Mouse (Mus musculus) heart, postnatal 25 days (tissue): ENCODE measurements around the gene Tmem223. TPM values are rescaled to one million over a fixed set of nuclear protein-coding genes. Genes with fewer than 3 reads are reported as not detected.

Experiments used
- microRNA-seq: library from miRNA; unstranded; fragments of <30 nt; microRNA quantifications from one replicate; pipeline ENCODE4 v1.2.0, GENCODE M21; 2022
- total RNA-seq, 2 experiments: library from RNA; stranded (reverse); gene quantifications; 2 replicates each; pipeline ENCODE4 v1.2.3; 2021

Gene Tmem223
- total RNA-seq, 2 experiments from 2014 or later: 108 to 110 TPM

Small RNA genes lying within 50 kb of the gene (microRNA-seq; reads per million reads assigned to microRNA genes)
- gene Mir6992: not detected

Other genes starting within 250 kb of the Tmem223 start
- not detected for gene Slc22a8, start 179.7 kb upstream of the Tmem223 start, total RNA-seq
- not detected for gene Slc22a6, start 153.0 kb upstream of the Tmem223 start, total RNA-seq
- gene Chrm1, start 107.2 kb upstream of the Tmem223 start, total RNA-seq: not detected
- gene Slc3a2, start 47.6 kb upstream of the Tmem223 start, total RNA-seq: 10 to 100 TPM; 36.1 to 38.0 TPM
- gene Wdr74, start 35.2 kb upstream of the Tmem223 start, total RNA-seq: 10 to 100 TPM; 17.9 to 18.9 TPM
- gene 1700092M07Rik, start 30.3 kb upstream of the Tmem223 start, total RNA-seq: not detected
- gene Stx5a, start 29.6 kb upstream of the Tmem223 start, total RNA-seq: 10 to 100 TPM; 27.6 to 31.0 TPM
- gene Nxf1, start 13.9 kb upstream of the Tmem223 start, total RNA-seq: 10 to 100 TPM; 37.5 to 48.1 TPM
- 10 to 100 TPM; 14.8 to 16.4 TPM for gene Tmem179b, start 3.5 kb downstream of the Tmem223 start, total RNA-seq
- 1 to 10 TPM; 7.4 to 7.6 TPM for gene Taf6l, start 15.4 kb downstream of the Tmem223 start, total RNA-seq
- 10 to 100 TPM; 53.4 to 62.4 TPM for gene Polr2g, start 27.6 kb downstream of the Tmem223 start, total RNA-seq
- 1 to 10 TPM; 1.9 to 2.1 TPM for gene Zbtb3, start 31.6 kb downstream of the Tmem223 start, total RNA-seq
- gene Ttc9c, start 48.3 kb downstream of the Tmem223 start, total RNA-seq: 10 to 100 TPM; 12.5 to 15.8 TPM
- gene Hnrnpul2, start 49.0 kb downstream of the Tmem223 start, total RNA-seq: 10 to 100 TPM; 42.5 to 49.4 TPM
- gene AC129217.1, start 58.8 kb downstream of the Tmem223 start, total RNA-seq: not detected
- 10 to 100 TPM; 23.9 to 24.0 TPM for gene Bscl2, start 66.5 kb downstream of the Tmem223 start, total RNA-seq
- gene Gng3, start 68.2 kb downstream of the Tmem223 start, total RNA-seq: not detected
- gene Lrrn4cl, start 79.8 kb downstream of the Tmem223 start, total RNA-seq: 1 to 10 TPM; 3.3 to 4.9 TPM
- gene Ubxn1, start 100.5 kb downstream of the Tmem223 start, total RNA-seq: 100 to 1,000 TPM; 113 to 124 TPM
- 10 to 100 TPM; 59.3 to 60.1 TPM for gene Uqcc3, start 109.9 kb downstream of the Tmem223 start, total RNA-seq
- gene Lbhd1, start 112.7 kb downstream of the Tmem223 start, total RNA-seq: 1 to 10 TPM; 1.4 to 5.9 TPM
- gene Gm49403, start 112.9 kb downstream of the Tmem223 start, total RNA-seq: not detected
- 10 to 100 TPM; 17.6 to 19.8 TPM for gene 1810009A15Rik, start 117.9 kb downstream of the Tmem223 start, total RNA-seq
- 1 to 10 TPM in 1 of 2 experiments, under 1 TPM in 1; 0.68 to 2.0 TPM for gene Gm49416, start 117.9 kb downstream of the Tmem223 start, total RNA-seq
- gene Ints5, start 122.0 kb downstream of the Tmem223 start, total RNA-seq: 10 to 100 TPM; 11.2 to 11.8 TPM
- 10 to 100 TPM; 55.6 to 58.7 TPM for gene Ganab, start 127.1 kb downstream of the Tmem223 start, total RNA-seq
- 10 to 100 TPM; 35.9 to 36.7 TPM for gene B3gat3, start 149.4 kb downstream of the Tmem223 start, total RNA-seq
- 10 to 100 TPM; 22.0 to 23.6 TPM for gene Rom1, start 158.4 kb downstream of the Tmem223 start, total RNA-seq
- 1 to 10 TPM; 8.9 to 9.1 TPM for gene Eml3, start 158.6 kb downstream of the Tmem223 start, total RNA-seq
- gene Mta2, start 170.9 kb downstream of the Tmem223 start, total RNA-seq: 10 to 100 TPM; 29.5 to 32.3 TPM
- gene Tut1, start 182.9 kb downstream of the Tmem223 start, total RNA-seq: 1 to 10 TPM; 7.2 to 8.8 TPM
- gene Eef1g, start 196.0 kb downstream of the Tmem223 start, total RNA-seq: 100 to 1,000 TPM; 241 to 256 TPM
- 100 to 1,000 TPM; 283 to 326 TPM for gene Ahnak, start 218.3 kb downstream of the Tmem223 start, total RNA-seq